Mouse (Mus musculus): ENCODE measurements at regions not wholly inside any gene's neighbourhood (a gene's known extent, or its start where the extent isn't known, plus 50 kb on each side); places are given as distances from the start of the nearest gene placed in this dataset.

GRCm38 (mm10) chr10:8071858-8072257, 115.8 kb upstream of the Tab2 start:
- no peak for DNase-seq

GRCm38 (mm10) chr10:8070472-8070871, 114.4 kb upstream of the Tab2 start:
- DNase-seq, result no peak

- DNase-seq, result peak in 1 of 2 experiments; percentile 10
Observed at GRCm38 (mm10) chr10:8066926-8067325, 110.9 kb upstream of the Tab2 start.

DNA sequence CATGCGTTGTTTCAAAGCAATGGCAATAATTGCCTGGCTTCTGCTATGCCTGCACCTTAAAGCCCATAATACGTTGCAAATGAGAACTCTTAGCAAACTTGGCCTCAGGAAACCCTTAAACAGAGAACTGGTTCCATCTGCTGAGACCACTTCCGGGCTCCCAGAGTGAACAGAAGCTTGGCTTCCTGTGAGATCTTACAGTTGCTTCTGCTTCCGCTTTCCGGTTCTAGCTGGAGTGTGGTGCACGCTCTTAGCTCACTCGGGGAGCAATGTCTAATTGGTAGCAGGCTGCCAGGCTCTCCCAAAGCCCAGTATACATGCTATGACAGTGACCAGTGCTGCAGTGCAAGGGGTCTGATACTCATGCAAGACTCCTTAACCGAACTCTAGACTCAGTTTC, 109.7 kb upstream of the Tab2 start:
- peak; percentile 57 to 69 for DNase-seq

DNA sequence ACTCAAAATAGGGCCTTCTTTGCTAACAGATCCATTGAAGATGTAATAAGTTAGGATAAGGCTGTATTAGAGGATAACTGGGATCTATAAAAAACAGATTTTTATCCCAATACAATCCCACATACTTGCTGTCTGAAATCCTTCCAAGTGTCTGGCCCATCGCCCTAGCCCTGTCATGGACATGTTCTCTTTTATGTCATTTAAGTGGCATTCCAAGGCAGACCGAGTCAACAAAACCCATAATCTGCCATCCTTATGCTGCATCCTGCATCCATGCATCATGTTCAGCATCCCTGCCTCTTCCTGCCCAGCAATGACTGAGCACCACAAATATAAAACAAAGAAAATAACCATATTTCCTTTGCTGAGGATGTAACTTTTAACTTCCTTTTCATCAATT, 108.3 kb upstream of the Tab2 start:
- no peak for DNase-seq

GRCm38 (mm10) chr10:8063458-8064090, 107.5 kb upstream of the Tab2 start:
- no peak for DNase-seq

GRCm38 (mm10) chr10:8060987-8061386, 105.0 kb upstream of the Tab2 start:
- DNase-seq, result no peak

GRCm38 (mm10) chr10:8059769-8060168, 103.7 kb upstream of the Tab2 start:
- DNase-seq, result no peak

DNA sequence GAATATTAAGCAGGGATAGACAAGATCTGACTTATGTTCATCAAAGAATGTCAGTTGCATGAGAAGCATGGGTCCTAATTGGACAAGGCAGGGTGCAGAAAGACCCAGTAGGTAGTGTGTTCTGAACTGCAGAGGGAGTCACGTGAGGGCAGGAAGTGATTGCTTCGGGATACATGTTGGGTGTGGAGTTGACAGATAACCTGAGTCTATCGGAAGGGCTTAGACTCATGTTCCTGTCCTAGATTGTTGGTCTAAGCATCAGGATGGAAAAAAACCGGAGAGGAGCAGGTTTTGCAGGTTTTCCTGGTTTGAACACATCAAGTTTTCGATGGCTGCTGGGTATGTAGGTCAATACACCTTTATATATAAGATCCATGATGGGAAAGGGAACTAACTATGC, 101.8 kb upstream of the Tab2 start:
- no peak for DNase-seq

DNA sequence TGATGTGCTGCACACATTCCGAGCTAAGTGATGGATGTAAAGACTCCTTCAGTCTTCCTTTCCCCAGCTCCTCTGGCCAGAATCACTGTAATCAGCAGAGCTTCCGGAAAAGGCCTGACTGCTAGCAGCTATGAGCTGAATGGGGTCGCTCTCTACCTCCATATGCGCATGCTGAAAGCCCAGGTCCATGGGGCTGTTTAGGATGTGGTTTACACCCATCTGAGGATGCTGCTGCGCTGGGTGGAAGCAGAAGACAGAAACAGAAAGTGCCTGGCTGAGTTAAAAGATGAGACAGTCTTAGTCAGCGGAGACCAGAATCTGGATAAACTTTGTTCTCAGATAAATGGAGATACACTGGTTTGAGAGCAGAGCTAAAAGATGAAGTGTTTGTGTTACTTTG, 99.3 kb upstream of the Tab2 start:
- DNase-seq, result peak; percentile 61 to 76

DNA sequence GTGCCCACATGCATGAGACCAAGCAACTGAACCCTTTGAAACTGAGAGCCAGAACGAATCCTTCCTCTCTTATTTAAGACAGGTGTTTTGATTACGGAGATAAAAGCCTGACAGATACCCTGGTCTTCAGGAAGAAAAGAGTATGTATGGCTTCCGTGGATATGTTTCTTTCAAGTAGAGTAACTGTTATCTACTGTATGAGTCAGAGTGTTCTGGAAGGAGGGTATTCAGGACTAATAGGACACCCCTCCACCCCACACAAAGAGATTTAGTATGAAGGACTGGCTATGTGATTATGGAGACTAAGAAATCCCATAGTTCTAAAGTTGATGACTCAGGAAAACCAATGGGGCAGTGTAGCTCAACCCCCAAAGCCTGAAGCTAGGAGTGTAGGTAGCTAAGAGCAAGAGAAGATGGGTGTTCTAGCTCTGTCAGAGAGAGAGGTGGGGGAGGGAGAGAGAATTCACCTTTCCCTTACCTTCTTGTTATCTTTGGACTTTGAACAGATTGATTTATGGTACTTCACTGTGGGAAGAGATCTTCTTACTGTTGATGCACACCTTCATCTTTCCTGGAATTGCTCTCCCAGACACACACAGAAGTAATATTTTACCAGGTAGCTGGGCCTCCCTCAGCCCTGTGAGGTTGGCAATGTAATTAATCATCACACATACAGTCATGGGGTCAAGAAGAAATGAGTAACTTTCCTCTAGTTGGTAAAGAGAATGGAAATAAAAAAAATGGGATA, 87.6 kb upstream of the Tab2 start:
- DNase-seq, result no peak

- no peak for DNase-seq
Observed at GRCm38 (mm10) chr10:8042306-8042705, 86.3 kb upstream of the Tab2 start.

GRCm38 (mm10) chr10:8041790-8042189, 85.8 kb upstream of the Tab2 start:
- DNase-seq, result no peak

GRCm38 (mm10) chr10:8037986-8038631, 82.1 kb upstream of the Tab2 start:
- no peak for DNase-seq

DNA sequence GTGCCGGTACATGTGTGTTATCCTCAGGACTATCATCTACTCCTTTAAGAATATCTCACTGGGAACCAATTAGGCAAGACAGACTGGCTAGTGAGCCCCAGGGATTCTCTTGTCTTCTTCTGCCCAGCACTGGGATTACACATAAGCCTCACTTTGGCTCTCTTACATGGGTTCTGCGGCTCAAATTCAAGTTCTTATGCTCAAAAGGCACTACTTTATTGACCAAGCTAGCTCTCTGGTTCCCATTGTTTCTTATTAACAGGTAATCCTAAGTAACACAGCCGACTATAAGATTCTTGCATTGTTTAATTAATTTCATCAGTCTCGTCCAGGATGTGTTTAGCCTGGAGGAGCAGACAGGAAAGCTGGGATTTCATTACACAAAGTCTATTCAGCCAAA, 80.3 kb upstream of the Tab2 start:
- no peak for DNase-seq

DNA sequence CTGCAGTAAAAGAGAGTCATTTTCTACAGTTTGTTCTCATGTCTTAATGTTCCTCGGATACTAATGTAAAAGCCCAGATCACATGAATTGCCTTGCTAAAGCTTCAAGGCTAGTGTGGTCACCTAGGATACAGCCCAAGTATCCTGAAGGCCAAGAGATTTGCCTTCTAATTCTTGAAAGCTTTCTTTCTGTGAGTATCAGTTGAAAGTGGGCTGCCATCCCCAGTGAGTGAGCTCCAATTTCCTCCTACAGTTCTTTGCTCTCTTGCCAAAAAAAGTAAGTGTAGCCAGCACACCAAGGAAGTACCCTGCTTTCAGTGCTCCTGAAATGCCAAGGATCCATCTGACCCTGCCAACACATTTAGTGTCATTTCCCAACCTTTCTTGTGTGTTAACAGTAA, 79.3 kb upstream of the Tab2 start:
- no peak for DNase-seq

DNA sequence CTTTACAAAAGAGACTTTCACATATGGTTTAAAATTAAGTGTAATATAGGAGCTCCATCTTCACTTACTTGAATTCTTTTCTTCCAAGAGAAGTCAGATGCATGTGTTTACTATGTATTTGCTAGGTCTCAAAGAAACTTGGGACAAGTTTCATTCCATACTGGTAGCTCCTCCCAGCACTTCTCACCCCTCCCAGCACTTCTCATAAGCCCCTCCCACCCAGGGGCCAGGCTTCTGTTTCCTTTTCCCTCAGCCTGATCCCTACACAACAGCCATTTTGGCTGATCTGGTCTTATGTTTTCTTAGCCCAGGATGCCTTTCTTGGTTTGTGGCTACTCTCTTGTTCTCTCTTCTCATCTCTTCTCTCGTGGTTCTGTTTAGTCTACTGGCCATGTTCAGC, 76.2 kb upstream of the Tab2 start:
- no peak for DNase-seq

DNA sequence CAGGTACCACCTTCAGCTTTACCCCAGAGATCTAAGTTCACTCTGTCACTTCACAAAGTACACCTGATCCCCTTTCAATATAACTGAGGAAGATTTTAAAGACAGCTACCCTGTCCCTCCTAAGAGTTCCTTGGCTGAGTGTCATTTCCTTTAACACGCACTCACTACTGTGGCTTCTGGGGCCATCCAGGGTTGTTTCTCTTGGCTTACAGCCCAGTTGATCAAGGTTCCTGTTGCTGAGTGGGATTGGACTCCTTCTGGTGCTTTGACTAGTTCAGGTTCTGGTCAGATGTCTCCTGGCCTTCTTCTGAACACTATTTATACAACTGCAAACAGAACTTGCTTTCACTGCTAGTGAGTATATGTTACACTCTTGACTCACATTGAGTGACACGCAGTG, 72.8 kb upstream of the Tab2 start:
- no peak for DNase-seq

GRCm38 (mm10) chr10:8027023-8027422, 71.0 kb upstream of the Tab2 start:
- no peak for DNase-seq

DNA sequence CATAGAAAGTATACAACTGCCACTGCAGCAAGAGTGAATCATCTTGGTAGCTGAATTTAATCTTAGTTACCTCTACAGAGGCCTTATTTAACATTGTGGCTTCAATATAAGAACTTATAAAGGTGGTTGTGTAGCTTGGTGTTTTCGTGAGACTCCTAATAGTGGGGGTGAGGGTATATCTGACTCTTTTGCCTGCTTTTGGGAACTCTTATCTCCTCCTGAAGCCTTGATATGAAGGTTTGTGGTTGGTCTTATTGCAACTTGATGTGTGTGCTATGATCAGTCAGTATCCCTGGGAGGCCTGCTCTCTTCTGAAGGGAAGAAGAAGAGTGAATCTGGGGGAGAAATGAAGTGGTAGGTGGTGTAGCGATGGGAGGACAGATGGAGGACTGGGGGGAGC, 67.7 kb upstream of the Tab2 start:
- DNase-seq, result no peak

GRCm38 (mm10) chr10:8021971-8022370, 65.9 kb upstream of the Tab2 start:
- DNase-seq, result no peak

DNA sequence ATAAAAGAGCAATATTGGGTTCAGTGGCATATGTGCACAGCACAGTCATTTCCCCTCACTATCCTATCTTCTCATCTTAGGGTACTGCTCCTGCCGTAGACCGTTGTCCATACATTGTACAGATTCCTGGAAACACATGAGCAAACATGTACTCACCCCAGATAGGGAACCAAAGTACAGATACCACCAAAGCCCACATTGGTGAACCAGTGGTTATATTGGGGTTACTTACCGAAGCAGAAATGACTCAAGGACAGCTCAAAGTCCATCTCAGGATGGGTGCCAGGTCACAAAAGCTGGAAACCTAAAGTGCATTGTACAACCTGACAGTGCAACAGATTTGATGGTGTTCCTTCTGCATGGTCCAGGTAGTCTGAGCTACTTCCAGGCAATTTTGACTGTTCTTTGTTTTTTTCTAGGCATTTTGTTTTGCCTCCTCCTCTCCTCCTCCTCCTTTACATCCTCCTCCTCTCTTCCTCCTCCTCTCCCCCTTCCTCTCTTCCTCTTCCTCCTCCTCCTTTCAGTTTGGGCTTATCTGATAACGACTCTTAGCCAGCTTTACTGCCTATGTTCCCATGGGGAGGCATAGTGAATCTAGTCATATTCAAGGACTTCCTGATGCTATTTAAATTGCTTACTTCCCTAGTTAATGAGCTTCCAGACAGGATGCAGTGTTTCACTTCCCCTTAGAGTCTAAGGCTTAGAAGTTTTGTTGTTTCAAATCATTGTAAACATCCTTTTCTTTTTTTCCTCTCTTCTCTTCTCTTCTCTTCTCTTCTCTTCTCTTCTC, 65.1 kb upstream of the Tab2 start:
- DNase-seq, result no peak

DNA sequence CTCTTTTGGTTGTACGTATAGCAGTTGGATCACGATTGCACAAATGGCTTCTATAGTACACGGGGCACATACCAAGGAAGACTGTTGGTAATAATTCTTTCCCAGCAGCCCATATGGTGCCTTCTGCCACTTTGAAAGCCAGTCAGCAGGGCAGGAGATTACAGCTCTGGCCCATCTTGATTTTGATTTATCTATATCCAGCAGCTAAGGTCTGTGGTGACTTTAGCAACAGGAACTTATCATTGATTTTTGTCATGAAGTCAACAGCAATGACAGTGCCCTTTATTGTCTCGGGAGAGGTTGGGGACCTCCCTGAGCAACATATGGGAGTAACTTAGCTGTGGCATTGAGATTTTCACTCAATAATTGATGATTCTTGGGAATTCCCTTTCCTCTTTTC, 64.1 kb upstream of the Tab2 start:
- no peak for DNase-seq
